Mouse (Mus musculus) cerebral cortex, adult 2 months (tissue): ENCODE measurements around the gene Tom1l2.

Source experiments
- WGBS: fragments of 180-500 bp; shearing (Covaris S2); methylation state at CpG from one replicate; pipeline ENCODE4 v1.1.7; 2018; 5-methylcytosine and 5-hydroxymethylcytosine counted together

The Tom1l2 gene

GRCm38 (mm10) chr11:60230512-60230911 is 122.2 kb downstream of the Tom1l2 start:
- 91% methylated on average over 7 of the region's 7 CpGs for WGBS

- 87% methylated on average over 13 of the region's 13 CpGs for WGBS
These were observed 122.9 kb downstream of the Tom1l2 start for GRCm38 (mm10) chr11:60229821-60230220.

DNA sequence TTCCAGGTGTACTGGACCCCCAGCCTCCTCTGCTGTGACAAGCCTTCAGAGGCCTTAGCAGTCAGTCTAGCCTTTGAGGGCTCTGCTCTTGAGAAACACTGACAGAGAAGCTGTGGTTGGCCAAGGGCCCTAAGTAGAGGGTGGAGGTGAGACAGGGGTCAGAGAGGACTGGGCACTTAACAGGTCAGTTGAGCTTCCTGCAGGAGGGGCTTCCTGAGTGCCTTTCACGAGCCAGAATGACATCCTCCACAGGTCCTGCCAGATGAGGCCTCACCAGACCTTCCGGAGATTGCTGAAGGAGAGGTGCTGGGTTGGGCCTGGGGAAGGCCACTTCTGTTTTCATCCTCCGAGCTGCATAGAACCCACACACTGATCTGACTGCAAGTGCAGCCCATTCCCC is 124.2 kb downstream of the Tom1l2 start:
- 77% methylated on average over 3 of the region's 3 CpGs for WGBS

DNA sequence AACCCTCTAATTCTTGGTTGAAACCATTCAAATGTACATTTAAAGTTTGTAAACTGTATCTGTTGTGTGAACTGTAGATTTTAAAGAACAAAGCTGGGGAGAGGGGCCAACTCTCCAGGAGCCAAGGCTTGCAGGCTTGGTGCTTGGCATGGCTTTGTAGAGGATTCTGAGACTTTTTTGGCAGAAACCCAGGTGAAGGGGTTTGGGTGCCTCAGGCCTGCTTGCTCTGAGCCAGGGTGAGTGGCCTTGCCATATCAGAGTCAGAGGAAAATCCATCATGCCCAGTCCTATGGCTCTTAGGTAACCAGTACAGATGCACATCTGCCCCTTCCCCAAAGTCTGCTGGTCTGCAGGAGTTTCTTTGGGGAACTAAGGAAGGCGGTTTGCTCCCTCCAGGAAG is 126.8 kb downstream of the Tom1l2 start:
- WGBS, result 81% methylated on average over 1 of the region's 1 CpGs

DNA sequence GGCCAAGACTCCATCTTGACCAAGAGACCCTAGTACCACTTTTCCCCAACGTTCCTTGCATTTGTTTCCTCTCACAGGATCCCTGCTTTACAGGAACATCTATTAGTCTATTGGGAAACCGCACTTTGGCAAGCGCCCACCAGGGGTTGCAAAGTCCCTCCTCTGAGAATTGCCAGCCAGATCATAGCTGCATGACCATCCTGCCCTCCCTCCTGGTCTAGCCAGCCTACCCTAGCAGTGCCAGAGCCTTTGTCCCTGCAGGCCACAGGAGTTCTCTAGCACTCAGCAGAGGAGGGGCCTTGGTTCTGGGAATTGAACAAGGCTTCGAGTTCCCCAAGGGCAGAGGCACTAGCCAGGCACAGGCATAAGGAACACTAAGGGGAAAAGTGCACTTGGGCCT is 128.0 kb downstream of the Tom1l2 start:
- WGBS, result 58% methylated on average over 4 of the region's 4 CpGs

- WGBS, result 6% methylated on average over 46 of the region's 46 CpGs
These were observed 130.1 kb downstream of the Tom1l2 start, which contains the start of gene Srebf1 for GRCm38 (mm10) chr11:60222469-60223236. TSS of gene Srebf1 (minus strand) at chr11:60222581.

DNA sequence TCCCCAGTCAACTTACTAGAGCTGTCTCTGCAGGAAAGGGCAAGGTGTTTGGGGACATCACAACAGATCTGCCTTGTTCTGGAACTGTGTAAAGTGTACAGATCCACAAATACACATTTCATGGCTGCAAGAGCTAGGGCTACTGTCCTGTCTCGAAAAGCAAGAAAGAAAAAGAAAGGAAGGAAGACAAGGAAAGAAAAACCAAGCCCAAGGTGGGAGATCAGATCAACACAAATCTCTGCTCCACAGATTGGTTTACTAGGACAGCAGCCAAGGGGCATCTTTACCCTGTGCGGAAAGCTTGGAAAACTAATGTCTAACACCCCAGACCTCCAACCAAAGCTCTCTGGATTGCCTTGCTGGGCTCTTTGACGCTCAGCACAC is 130.6 kb downstream of the Tom1l2 start:
- WGBS, result 49% methylated on average over 3 of the region's 3 CpGs

DNA sequence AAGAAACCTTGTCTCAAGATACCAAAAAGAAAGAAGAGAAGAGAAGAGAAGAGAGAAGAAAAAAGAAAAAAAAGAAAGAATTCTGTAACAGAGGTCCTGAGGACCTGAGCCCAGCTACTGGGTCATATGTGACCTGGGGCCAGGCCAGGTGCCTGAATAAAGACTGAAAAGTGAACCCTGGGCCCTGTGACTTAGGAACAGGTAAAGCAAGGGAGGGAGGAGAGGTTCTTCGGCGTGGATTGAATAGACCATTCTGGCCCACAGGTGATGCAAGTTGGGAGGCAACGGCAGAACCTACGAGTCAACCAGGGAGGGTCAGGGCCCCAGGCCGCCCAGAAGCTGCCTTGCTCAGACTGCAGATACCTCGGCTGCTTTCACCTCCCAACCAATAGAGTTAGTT is 131.3 kb downstream of the Tom1l2 start:
- WGBS, result 96% methylated on average over 6 of the region's 6 CpGs

DNA sequence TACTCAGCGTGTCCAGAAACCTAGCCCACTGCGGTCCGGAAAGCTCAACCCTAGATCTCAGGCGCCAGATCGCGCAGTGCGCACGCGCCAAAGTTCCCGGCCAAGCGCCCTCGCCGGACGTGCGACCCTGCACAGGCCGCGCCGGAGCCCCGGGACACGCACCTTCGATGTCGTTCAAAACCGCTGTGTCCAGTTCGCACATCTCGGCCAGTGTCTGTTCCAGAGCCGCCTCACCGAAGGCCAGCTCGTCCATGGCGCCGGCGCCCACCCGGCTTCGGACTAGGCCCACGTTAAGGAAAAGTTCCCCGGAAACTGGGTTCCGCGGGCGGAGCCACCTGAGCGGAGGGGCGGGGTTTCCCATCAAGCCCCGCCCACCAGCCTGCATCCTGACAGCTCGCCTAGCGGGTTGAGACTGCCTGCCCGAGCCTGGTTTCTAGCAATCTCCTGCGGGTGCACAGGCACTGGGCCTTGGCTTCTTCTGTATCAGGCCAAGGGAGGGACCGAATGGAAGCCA is 132.4 kb downstream of the Tom1l2 start:
- WGBS, result 2% methylated on average over 46 of the region's 46 CpGs

- 27% methylated on average over 8 of the region's 8 CpGs for WGBS
These were observed 133.1 kb downstream of the Tom1l2 start for GRCm38 (mm10) chr11:60219609-60220008.

DNA sequence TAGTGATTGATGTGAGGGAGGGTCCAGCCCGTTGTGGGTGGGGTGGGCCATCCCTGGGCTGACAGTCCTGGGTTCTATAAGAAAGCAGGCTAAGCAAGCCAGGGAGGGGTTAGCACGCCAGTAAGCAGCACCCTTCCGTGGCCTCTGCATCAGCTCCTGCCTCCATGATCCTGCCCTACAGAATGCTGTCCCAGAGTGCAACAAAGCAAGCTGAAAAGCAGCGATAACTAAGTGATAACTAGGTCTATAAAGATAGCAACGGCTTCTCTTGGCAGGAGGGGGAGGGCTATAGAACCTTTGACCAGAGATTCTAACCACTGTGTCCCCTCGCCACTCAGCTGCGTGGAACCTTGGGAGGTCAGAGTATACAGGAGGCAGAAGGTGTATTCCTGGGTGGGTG is 135.2 kb downstream of the Tom1l2 start:
- 93% methylated on average over 7 of the region's 7 CpGs for WGBS

GRCm38 (mm10) chr11:60216671-60217070 is 136.0 kb downstream of the Tom1l2 start:
- WGBS, result 88% methylated on average over 1 of the region's 1 CpGs

- WGBS, result 74% methylated on average over 6 of the region's 6 CpGs
These were observed 139.4 kb downstream of the Tom1l2 start for GRCm38 (mm10) chr11:60213266-60213665.

- WGBS, result 75% methylated on average over 12 of the region's 12 CpGs
These were observed 140.9 kb downstream of the Tom1l2 start for GRCm38 (mm10) chr11:60211761-60212160.

- 85% methylated on average over 3 of the region's 3 CpGs for WGBS
These were observed 141.6 kb downstream of the Tom1l2 start for GRCm38 (mm10) chr11:60211152-60211551.

DNA sequence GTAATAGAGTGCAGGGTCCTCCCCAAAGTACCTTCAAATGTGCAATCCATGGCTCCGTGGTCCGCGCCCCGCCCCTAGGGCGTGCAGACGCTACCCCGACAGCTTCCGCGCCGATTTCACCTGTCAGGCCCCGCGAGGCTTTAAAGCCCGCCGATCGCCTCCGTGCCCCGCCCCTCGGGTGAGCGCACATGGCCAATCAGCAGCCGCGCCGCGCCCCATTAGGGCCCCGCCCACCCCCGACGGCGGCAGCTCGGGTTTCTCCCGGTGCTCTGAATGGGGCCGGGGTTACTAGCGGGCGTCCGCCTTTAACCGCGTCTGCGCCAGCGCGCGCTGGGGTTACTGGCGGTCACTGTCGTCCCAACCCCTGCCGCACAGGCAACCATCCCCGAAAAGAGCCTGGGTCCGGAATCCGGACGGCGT is 142.4 kb downstream of the Tom1l2 start:
- WGBS, result 2% methylated on average over 47 of the region's 47 CpGs

DNA sequence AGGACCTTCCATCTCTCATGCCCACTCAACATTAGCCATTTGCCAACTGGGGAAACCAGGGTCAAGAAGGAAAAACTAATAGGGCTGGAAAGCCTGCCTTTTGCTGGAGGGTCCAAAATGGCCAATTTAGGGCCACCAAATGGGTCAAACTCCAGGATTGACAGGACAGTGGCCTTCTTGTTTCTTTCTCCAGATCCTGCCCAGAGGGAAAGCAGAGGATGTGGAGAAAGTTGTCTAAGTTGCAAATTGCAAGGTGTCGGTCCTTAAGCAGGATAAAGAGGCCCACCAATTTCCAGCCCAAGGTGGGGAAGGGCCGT is 142.8 kb downstream of the Tom1l2 start:
- 37% methylated on average over 2 of the region's 2 CpGs for WGBS

GRCm38 (mm10) chr11:60209217-60209932 is 143.3 kb downstream of the Tom1l2 start:
- 35% methylated on average over 7 of the region's 7 CpGs for WGBS

- WGBS, result 51% methylated on average over 4 of the region's 4 CpGs
These were observed 144.0 kb downstream of the Tom1l2 start for GRCm38 (mm10) chr11:60208712-60209111.

- 55% methylated on average over 6 of the region's 6 CpGs for WGBS
These were observed 144.5 kb downstream of the Tom1l2 start for GRCm38 (mm10) chr11:60208201-60208600.

DNA sequence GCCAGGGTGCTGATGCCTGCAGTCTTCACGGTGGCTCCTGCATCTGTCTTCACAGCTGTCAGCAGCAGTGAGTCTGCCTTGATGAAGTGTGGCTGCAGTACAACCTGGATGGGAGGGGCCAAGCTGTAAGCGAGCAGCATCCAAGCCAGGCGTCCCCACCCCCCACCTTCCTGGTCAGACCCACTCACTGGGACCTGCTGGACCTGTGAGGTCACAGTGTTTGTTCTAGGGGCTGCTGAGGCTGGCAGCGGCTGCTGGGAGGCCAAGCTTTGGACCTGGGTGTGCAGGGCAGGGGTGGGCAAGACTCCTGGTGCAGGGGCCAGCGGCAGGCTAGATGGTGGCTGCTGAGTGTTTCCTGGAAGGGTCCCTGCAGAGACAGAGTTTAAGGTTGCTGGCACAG is 146.5 kb downstream of the Tom1l2 start:
- 74% methylated on average over 5 of the region's 5 CpGs for WGBS

- 83% methylated on average over 12 of the region's 12 CpGs for WGBS
These were observed 147.7 kb downstream of the Tom1l2 start for GRCm38 (mm10) chr11:60205026-60205425.
